Mouse (Mus musculus) limb, embryonic 14.5 days (tissue): ENCODE measurements around the gene Gm17349. TPM values are rescaled to one million over a fixed set of nuclear protein-coding genes. Genes with fewer than 3 reads are reported as not detected.

ENCODE experiments used
- ATAC-seq: fragments of 200-750 bp; cut with Nextera tagmentation; 2 replicates; pipeline ENCODE4 v1.8.0; 2017; ENCODE audit warnings: low read depth, moderate number of reproducible peaks, moderate TSS enrichment; ENCODE audit not compliant: low FRiP score
- DNase-seq: peaks from one replicate; pipeline ENCODE4 v3.0.0-alpha.2; 2015; ENCODE audit warnings: low spot score
- H3K27ac ChIP-seq: fragments of 300-500 bp; sonication (generic); replicated peaks from 2 replicates; pipeline ENCODE4 v1.5.1; 2014; ENCODE audit warnings: low read depth, mild to moderate bottlenecking, low read length, moderate library complexity, mixed read lengths
- H3K27me3 ChIP-seq: fragments of 300-500 bp; sonication (generic); 2 replicates; pipeline ENCODE4 v1.6.1; 2014; ENCODE audit warnings: low read length, mixed read lengths; ENCODE audit not compliant: control insufficient read depth, insufficient read depth
- H3K36me3 ChIP-seq: fragments of 300-500 bp; sonication (generic); 2 replicates; pipeline ENCODE4 v1.6.1; 2014; ENCODE audit warnings: mild to moderate bottlenecking, low read length, moderate library complexity, mixed read lengths; ENCODE audit not compliant: control insufficient read depth, insufficient read depth
- H3K4me1 ChIP-seq: fragments of 300-500 bp; sonication (generic); 2 replicates; pipeline ENCODE4 v1.6.1; 2014; ENCODE audit warnings: antibody characterized with exemption, low read length, mixed read lengths; ENCODE audit not compliant: control insufficient read depth, insufficient read depth
- H3K4me2 ChIP-seq: fragments of 300-500 bp; sonication (generic); replicated peaks from 2 replicates; pipeline ENCODE4 v1.6.1; 2014; ENCODE audit warnings: low read depth, mild to moderate bottlenecking, low read length, moderate library complexity; ENCODE audit not compliant: severe bottlenecking
- H3K4me3 ChIP-seq: fragments of 300-500 bp; sonication (generic); replicated peaks from 2 replicates; pipeline ENCODE4 v1.5.1; 2014; ENCODE audit warnings: low read length
- H3K9ac ChIP-seq: fragments of 300-500 bp; sonication (generic); 2 replicates; pipeline ENCODE4 v1.6.1; 2014; ENCODE audit warnings: mild to moderate bottlenecking, low read depth, low read length, moderate library complexity; ENCODE audit not compliant: severe bottlenecking
- H3K9me3 ChIP-seq: fragments of 300-500 bp; sonication (generic); 2 replicates; pipeline ENCODE4 v1.6.1; 2016; ENCODE audit warnings: low read length; ENCODE audit not compliant: control insufficient read depth
- POLR2A ChIP-seq: fragments of 200-500 bp; IDR thresholded peaks from 2 replicates; pipeline ENCODE4 v1.8.0; 2012; ENCODE audit warnings: inconsistent platforms, mild to moderate bottlenecking, moderate library complexity, borderline replicate concordance; ENCODE audit not compliant: insufficient read depth, insufficient read length; ENCODE audit errors: extremely low read depth
- WGBS: fragments of 180-500 bp; shearing (Covaris S2); extraction: QIAGEN DNeasy Blood & Tissue Kit; methylation state at CpG from one replicate; pipeline ENCODE4 v1.1.7; 2014; 5-methylcytosine and 5-hydroxymethylcytosine counted together
- polyA plus RNA-seq, 2 experiments: library from polyadenylated mRNA; depleted of rRNA in 1 of 2; stranded (reverse) in 1 of 2; unstranded in 1 of 2; fragments of >200 nt; fragmentation: Nextera tagmentation in 1 of 2; extraction: Ambion mirVana in 1 of 2; gene quantifications; 2 replicates each; pipeline versions ENCODE4 v1.2.1 to v1.2.3; 2012 to 2014

The Gm17349 gene
- polyA plus RNA-seq, 2 experiments = 0.63 TPM; not detected in 1

GRCm38 (mm10) chr15:99715982-99716746, 10.9 kb upstream of the Gm17349 start:
- ATAC-seq = no peak
- peaks cover 54% of the 10 kb centered on the region for H3K36me3 ChIP-seq
- no peak for DNase-seq

GRCm38 (mm10) chr15:99715361-99715865, 10.1 kb upstream of the Gm17349 start:
- no peak for TF ChIP-seq POLR2A
- no peaks in the 10 kb centered on the region for H3K4me1 ChIP-seq
- no peak for DNase-seq
- H3K9ac ChIP-seq = no peak overlapping the region
- no peak overlapping the region for H3K4me3 ChIP-seq
- ATAC-seq = peak; percentile 1; the same call in 1 of the 2 replicates
- H3K9me3 ChIP-seq = no peaks in the 10 kb centered on the region
- peaks cover 55% of the 10 kb centered on the region for H3K36me3 ChIP-seq
- H3K27ac ChIP-seq = no peak overlapping the region
- WGBS = 77% methylated on average over 13 of the region's 13 CpGs
- no peak overlapping the region for H3K4me2 ChIP-seq
- no peaks in the 10 kb centered on the region for H3K27me3 ChIP-seq

More at GRCm38 (mm10) chr15:99715982-99716746, 10.9 kb upstream of the Gm17349 start:
- H3K4me2 ChIP-seq = no peak overlapping the region
- no peak overlapping the region for H3K27ac ChIP-seq
- WGBS = 74% methylated on average over 11 of the region's 11 CpGs
- TF ChIP-seq POLR2A = no peak
- no peak overlapping the region for H3K9ac ChIP-seq
- no peak overlapping the region for H3K4me3 ChIP-seq
- no peaks in the 10 kb centered on the region for H3K27me3 ChIP-seq
- no peaks in the 10 kb centered on the region for H3K4me1 ChIP-seq
- no peaks in the 10 kb centered on the region for H3K9me3 ChIP-seq

- no peaks in the 10 kb centered on the region for H3K4me1 ChIP-seq
- H3K36me3 ChIP-seq = peaks cover 60% of the 10 kb centered on the region
- H3K27me3 ChIP-seq = no peaks in the 10 kb centered on the region
- no peak overlapping the region for H3K4me3 ChIP-seq
- no peak for TF ChIP-seq POLR2A
- no peaks in the 10 kb centered on the region for H3K9me3 ChIP-seq
- H3K9ac ChIP-seq = no peak overlapping the region
- no peak overlapping the region for H3K4me2 ChIP-seq
- no peak overlapping the region for H3K27ac ChIP-seq
- WGBS = 50% methylated on average over 7 of the region's 7 CpGs
- peak; percentile 80 for DNase-seq
- ATAC-seq = peak; percentile 34; the same call in 1 of the 2 replicates
Observed at GRCm38 (mm10) chr15:99714858-99715257, 9.6 kb upstream of the Gm17349 start.

- H3K4me3 ChIP-seq = no peak overlapping the region
- H3K36me3 ChIP-seq = peaks cover 67% of the 10 kb centered on the region
Observed at GRCm38 (mm10) chr15:99714206-99714605, 8.9 kb upstream of the Gm17349 start.

GRCm38 (mm10) chr15:99713569-99713968, 8.3 kb upstream of the Gm17349 start:
- Histone ChIP-seq H3K4me2 (no peak overlapping the region), H3K27me3 (no peaks in the 10 kb centered on the region), H3K9me3 (no peaks in the 10 kb centered on the region), H3K36me3 (peaks cover 73% of the 10 kb centered on the region), H3K4me1 (no peaks in the 10 kb centered on the region), H3K27ac (no peak overlapping the region), H3K9ac (no peak overlapping the region), H3K4me3 (no peak overlapping the region)
- no peak for DNase-seq
- 93% methylated on average over 3 of the region's 3 CpGs for WGBS
- no peak for TF ChIP-seq POLR2A
- ATAC-seq = no peak

More at GRCm38 (mm10) chr15:99714206-99714605, 8.9 kb upstream of the Gm17349 start:
- no peak overlapping the region for H3K27ac ChIP-seq
- 66% methylated on average over 4 of the region's 4 CpGs for WGBS
- TF ChIP-seq POLR2A = no peak
- DNase-seq = no peak
- H3K4me1 ChIP-seq = no peaks in the 10 kb centered on the region
- H3K9ac ChIP-seq = no peak overlapping the region
- no peak for ATAC-seq
- H3K4me2 ChIP-seq = no peak overlapping the region
- H3K9me3 ChIP-seq = no peaks in the 10 kb centered on the region
- no peaks in the 10 kb centered on the region for H3K27me3 ChIP-seq
